Mouse (Mus musculus): ENCODE measurements around the gene Morf4l2. TPM values are rescaled to one million over a fixed set of nuclear protein-coding genes. Genes with fewer than 3 reads are reported as not detected.

Gene Morf4l2
- polyA plus RNA-seq (2017; shearing (Covaris generic)) = 10 to 100 TPM; 79.5 to 99.9 TPM

GRCm38 (mm10) chrX:136743459-136743858 is at the start of gene Morf4l2:
Morf4l2 (minus strand) TSS chrX:136743690.

GRCm38 (mm10) chrX:136780041-136780440 is 36.6 kb upstream of the Morf4l2 start, which contains the start of gene Glra4:
Glra4 (minus strand) TSS chrX:136780141.

DNA sequence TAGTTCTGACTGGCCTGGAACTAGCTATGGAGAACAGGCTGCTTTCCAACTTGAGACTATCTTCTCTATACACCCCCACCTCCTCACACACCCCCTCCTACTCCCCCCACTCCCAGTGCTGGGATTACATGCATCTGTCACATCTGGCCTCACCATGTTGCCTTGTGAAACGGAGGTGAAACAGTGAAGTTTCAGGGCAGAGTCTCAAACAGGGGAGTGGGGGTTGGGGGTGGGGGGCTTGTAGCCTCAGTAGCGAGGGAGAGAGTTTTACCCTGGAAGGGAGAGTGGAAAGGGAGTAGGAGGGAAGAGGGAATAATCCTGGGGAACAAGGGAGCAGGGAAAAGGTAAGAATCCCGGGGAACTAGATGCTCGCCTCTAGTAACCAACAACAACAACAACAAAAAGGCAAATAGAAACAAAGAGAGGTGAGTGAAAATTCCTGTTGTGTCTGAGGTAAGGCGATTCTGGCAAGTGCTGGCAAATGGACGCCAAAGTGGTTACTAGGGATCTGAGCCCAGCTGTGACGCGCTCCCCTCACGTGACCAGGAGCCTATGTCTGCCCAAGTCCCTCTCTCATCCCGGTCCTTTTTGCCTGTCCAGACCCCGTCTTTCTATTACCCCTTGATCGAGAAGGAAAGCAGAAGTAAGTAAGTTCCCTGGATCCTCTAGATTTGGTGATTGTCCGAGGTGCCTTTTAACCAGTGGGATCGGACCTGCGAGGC is 35.9 kb downstream of the Morf4l2 start, which contains the start of gene Tceal1:
Tceal1 (plus strand) TSS at position 537 of the 722 bp plus-strand sequence.

Other genes with a start within 250 kb of the Morf4l2 start
- gene Kir3dl1, start 225.7 kb downstream of the Morf4l2 start, polyA plus RNA-seq (2017; shearing (Covaris generic)) = not detected
- gene Kir3dl2, start 199.6 kb downstream of the Morf4l2 start, polyA plus RNA-seq (2017; shearing (Covaris generic)) = not detected
- gene Tceal3, start 152.8 kb downstream of the Morf4l2 start, polyA plus RNA-seq (2017; shearing (Covaris generic)) = 1 to 10 TPM in 1 of 2 experiments, under 1 TPM in 1; 0.81 to 1.3 TPM
- under 1 TPM in 1 of 2 experiments, not detected in 1; 0.09 TPM for gene Tceal1, start 35.7 kb downstream of the Morf4l2 start, polyA plus RNA-seq (2017; shearing (Covaris generic))
- not detected for gene Glra4, start 36.5 kb upstream of the Morf4l2 start, polyA plus RNA-seq (2017; shearing (Covaris generic))
- 1 to 10 TPM; 1.1 to 1.2 TPM for gene Plp1, start 79.0 kb upstream of the Morf4l2 start, polyA plus RNA-seq (2017; shearing (Covaris generic))
- not detected for gene Rab9b, start 125.1 kb upstream of the Morf4l2 start, polyA plus RNA-seq (2017; shearing (Covaris generic))
- gene H2bfm, start 183.6 kb upstream of the Morf4l2 start, polyA plus RNA-seq (2017; shearing (Covaris generic)) = not detected
- gene Tmsb15b2, start 231.8 kb upstream of the Morf4l2 start, polyA plus RNA-seq (2017; shearing (Covaris generic)) = 10 to 100 TPM; 52.0 to 67.4 TPM
- gene Tmsb15l, start 233.2 kb upstream of the Morf4l2 start, polyA plus RNA-seq (2017; shearing (Covaris generic)) = 1 to 10 TPM; 2.0 to 2.4 TPM
- gene Tmsb15b1, start 233.2 kb upstream of the Morf4l2 start, polyA plus RNA-seq (2017; shearing (Covaris generic)) = 10 to 100 TPM; 31.1 to 36.3 TPM
- gene Zcchc18, start 249.5 kb upstream of the Morf4l2 start, polyA plus RNA-seq (2017; shearing (Covaris generic)) = 10 to 100 TPM; 35.8 to 43.0 TPM

All from activated CD4-positive, CD25-positive, alpha-beta regulatory T cell (primary cell).